Mouse (Mus musculus) thymus, adult 2 months (tissue): Measurements from ENCODE around the gene Emilin2.

Source experiments
- CTCF ChIP-seq: fragments of 200-500 bp; IDR thresholded peaks from 2 replicates; pipeline ENCODE4 v1.5.1; 2012; ENCODE audit warnings: mild to moderate bottlenecking, control low read depth, low read length, moderate library complexity, borderline replicate concordance; ENCODE audit not compliant: control insufficient read depth, poor library complexity, insufficient read depth; ENCODE audit errors: extremely low read depth
- POLR2A ChIP-seq: fragments of 200-500 bp; IDR thresholded peaks from 2 replicates; pipeline ENCODE4 v1.6.1; 2012; ENCODE audit warnings: mild to moderate bottlenecking, low read length, control low read depth, moderate library complexity; ENCODE audit not compliant: control insufficient read depth, poor library complexity, insufficient read depth; ENCODE audit errors: extremely low read depth

GRCm38 (mm10) chr17:71294570-71294969 is 17.2 kb downstream of the Emilin2 start:
- TF ChIP-seq POLR2A, result no peak
- TF ChIP-seq CTCF, result no peak
